Mouse (Mus musculus) CD4-positive helper T cell, adult 2 months (primary cell): ENCODE results near the gene Commd8.
A peak's percentile ranks its signal among the peaks of the same experiment; 100 is the strongest.

Source experiments
- DNase-seq: peaks from one replicate; pipeline ENCODE4 v3.0.0-alpha.2; 2012; ENCODE audit warnings: low read depth, missing footprints, low spot score

Commd8 gene

DNA sequence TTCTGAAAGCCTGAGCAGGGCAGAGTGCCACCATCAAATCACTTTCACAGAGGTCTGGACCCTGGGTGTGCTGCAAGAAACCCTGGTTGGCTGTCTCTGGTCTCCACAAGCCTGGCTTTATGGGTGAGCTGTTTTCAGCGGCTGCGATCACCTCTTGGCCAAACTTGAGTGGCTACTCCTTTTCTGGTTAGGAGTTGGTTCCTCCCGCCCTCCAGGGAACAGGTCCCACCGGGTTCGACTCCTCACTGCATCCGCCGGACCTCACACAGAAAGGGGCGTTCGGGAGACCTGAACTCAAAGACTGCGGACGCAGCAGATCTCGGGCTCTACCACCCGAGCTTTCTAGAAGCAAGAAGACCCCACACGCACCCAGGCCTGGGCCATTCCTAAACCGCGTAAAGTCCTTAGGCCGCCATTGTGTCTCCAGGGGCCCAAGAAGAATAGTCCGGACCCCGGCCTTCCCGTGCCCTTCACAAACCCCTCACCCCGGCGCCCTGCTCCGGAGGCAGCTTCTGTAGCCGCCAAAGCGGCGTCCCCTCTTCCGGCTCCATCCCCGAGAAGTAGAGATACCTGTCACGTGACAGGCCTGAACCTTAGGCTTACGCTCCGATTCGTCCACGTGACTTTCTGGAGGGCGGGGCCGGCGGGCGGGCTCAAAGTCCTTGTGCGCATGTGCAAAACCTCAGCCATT, at the start of gene Commd8:
TSS of gene Commd8 (minus strand) at position 596 of the 691 bp plus-strand sequence.
- peak; percentile 94 for DNase-seq

GRCm38 (mm10) chr5:72211741-72212140, 43.8 kb upstream of the Commd8 start:
- DNase-seq = no peak

DNA sequence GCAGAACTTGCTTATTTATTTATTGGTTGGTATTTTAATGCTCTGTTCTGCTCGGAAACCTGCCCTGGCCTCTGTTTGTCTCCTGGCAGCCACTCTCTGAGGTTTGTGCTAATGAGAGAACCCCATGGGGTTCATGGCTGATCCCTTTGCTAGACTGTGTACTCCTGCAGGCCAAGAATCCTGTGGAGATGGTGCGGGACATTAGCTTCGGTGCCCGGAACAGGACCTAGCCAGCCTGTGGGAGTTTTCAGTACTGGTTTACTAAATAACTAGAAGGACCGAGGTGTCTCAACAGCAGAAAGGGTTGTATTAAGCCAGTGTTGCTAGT, 42.8 kb upstream of the Commd8 start:
- DNase-seq = no peak

DNA sequence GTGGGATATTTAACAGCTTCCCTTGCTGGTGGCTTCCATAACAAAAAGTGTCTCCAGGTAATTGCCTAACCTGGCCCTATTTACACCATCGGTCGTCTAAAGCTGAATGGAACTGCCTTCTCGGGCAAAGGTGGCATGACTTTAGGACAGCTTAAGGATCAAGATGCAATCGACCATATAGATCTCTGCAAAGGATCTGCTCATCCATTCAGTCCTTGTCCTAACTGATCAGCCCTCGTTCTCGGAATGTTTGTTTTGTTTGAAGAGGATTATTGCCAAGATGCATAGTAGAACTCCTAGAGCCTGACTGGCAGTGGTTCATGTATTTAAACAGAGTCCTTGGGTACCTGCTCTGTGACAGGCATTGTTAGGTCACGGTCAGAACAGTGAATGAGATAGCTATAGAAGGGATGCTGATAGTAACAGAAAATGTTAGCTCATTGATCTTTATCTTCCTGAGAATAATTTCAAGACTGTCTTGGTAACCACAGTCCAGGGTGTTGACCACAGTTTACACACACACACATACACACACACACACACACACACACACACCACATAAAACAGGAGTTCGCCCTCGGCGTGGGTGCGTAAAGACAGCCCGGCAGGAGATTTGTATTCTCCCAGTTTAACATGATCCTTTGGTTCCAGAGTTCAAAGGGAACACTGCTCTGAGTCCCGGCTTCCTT, 42.3 kb upstream of the Commd8 start:
- no peak for DNase-seq

- no peak for DNase-seq
Measured at GRCm38 (mm10) chr5:72208515-72208914, 40.5 kb upstream of the Commd8 start.

DNA sequence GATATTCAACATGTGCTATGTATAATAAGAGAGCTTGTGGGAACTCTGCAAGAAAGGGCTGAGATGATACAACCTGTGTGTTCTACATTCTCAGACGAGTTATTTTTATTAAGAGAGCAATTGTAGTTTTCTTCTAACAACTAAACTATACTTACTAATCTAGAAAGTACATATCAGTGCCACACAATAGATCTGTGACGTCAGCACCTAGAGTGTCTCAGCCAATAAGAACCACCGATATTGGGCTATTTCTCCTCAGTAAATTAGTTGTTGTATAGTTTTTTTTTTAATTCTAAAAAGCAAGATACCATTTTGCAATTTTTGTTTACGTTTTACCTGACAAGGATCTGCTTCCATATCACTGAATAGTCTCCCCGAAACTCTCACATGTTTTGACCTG, 37.3 kb upstream of the Commd8 start:
- DNase-seq = no peak

- peak; percentile 59 for DNase-seq
Measured at GRCm38 (mm10) chr5:72204507-72204906, 36.5 kb upstream of the Commd8 start.

- DNase-seq = no peak
Measured at GRCm38 (mm10) chr5:72203734-72204073, 35.7 kb upstream of the Commd8 start.

- peak; percentile 91 for DNase-seq
Measured at GRCm38 (mm10) chr5:72203028-72203733, 35.2 kb upstream of the Commd8 start.

- peak; percentile 80 for DNase-seq
Measured at GRCm38 (mm10) chr5:72202016-72202415, 34.0 kb upstream of the Commd8 start.

- DNase-seq = no peak
Measured at GRCm38 (mm10) chr5:72201600-72201999, 33.6 kb upstream of the Commd8 start.

- no peak for DNase-seq
Measured at GRCm38 (mm10) chr5:72195442-72195841, 27.5 kb upstream of the Commd8 start.

GRCm38 (mm10) chr5:72191932-72192331, 23.9 kb upstream of the Commd8 start:
- no peak for DNase-seq

DNA sequence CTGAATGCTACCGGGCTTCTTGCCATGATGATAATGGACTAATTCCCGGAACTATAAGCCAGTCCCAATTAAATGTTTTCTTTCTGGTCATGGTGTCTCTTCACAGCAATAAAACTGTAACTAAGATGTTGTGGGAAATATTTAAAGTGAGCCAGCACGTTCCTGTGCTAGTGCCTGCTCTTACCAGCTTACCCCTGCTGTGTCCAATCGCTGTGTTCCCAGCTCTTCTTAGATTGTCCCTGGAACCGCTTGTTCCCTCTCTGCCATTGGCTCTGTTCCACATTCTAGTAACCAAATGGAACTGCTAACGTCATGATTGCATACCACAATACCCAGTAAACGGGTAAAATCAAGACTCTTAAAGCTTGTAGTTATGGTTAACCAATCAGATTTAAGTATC, 23.2 kb upstream of the Commd8 start:
- DNase-seq = no peak

- DNase-seq = no peak
Measured at GRCm38 (mm10) chr5:72184437-72185100, 16.6 kb upstream of the Commd8 start.

DNA sequence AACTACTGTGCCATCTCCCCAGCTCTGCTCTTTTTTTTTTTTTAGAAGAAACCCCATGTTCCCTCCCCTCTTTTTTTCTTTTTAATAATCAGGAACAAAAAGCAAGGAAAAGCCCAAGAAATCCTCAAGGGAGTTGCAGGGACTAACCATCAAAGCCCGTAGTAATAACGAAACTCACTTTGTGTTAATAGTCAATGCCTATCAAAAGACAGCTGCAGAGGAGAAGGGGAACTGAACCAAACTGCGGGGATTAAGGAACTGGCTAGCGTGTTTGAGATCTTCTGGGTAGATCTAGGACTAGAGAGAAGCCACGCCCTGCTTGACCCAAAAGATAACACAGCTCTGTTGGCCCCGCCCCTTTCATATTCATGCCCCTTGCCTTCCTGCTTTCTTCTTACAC, 15.9 kb upstream of the Commd8 start:
- DNase-seq = no peak

- DNase-seq = peak; percentile 71
Measured at GRCm38 (mm10) chr5:72182804-72183203, 14.8 kb upstream of the Commd8 start.

DNA sequence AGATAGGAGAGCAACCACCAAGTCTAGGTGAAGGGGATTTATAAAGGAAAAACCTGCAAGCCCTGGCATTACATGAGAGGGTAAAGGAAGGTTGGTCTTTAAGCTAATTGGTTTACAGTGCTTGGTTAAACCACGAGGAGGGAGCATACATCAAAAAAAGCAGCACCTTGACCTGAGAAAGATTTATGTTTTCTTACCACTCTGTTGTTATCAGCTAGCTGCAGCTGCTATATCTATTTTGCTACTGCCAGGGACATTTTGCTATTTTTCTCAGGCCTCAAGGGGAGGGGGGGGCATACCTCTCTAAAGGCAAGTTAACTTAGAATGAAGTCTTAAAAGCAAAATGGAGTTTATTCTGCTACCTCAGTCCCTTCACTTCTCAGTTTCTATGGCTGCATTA, 13.2 kb upstream of the Commd8 start:
- DNase-seq = no peak

- DNase-seq = no peak
Measured at GRCm38 (mm10) chr5:72175530-72175929, 7.5 kb upstream of the Commd8 start.

DNA sequence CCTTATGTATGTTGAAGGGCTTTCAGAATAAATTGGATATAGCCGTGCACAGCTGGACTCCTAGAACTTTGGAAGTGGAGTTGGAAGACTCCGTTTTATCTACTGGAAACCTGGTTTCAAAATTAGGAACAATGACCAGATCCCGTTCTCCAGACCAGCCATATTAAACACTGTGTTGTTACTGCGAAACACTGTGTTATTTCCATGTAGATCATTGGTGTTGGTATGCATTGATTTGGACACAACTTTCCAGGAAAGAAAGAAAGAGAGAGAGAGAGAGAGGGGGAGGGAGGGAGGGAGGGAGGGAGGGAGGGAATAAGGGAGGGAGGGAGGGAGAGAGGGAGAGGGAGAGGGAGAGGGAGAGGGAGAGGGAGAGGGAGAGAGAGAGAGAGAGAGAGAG, 7.1 kb upstream of the Commd8 start:
- DNase-seq = no peak

- DNase-seq = no peak
Measured at GRCm38 (mm10) chr5:72173521-72173920, 5.5 kb upstream of the Commd8 start.

DNA sequence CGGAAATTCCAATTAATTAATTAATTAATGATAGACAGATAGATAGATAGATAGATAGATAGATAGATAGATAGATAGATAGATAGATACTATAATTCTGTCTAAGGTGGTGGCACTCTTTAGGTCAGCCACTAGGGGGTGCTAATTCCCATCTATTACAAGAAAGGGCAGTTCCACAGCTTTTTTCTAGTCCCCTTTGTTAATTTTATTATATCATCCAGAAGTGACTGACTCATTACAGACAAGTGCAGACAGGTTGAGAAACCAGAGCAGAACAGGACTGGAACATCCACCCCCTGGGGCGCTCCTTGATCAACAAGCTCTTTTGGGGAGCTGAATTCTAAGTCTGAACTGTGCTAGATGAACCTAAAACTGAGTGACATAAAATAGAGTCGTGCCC, 4.7 kb upstream of the Commd8 start:
- peak; percentile 62 for DNase-seq
